ENCODE assay signal across 28 mouse cellular contexts in the genomic region with DNA sequence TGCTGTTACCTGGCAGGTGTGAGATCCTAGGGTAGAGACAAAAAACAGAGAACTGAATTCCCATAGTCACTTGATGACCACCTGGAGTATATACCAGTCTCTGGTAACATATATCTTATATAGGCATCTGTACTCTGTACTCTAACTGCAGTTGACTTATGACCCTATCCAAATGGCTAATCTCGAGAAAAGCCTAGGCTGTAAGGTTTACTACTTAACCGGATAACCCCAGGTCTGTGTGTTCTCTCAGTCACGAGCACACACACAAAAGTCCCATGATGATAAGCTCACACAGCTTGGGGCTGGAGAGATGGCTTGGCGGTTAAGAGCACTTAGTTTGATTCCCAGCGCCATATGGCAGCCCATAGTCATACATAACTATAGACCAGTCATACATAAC.
"Had no signal": no experiment of that assay in that cellular context is flagged by ENCODE, and none has a peak within 500 bp of the region (broad histone marks: within the 10 kb centered on the region; RNA-seq: fewer than 3 reads in every experiment).

No protein-coding gene starts in this region.

- ATAC-seq: forebrain, embryonic 13.5 days; forebrain, embryonic 14.5 days; forebrain, embryonic 15.5 days; forebrain, embryonic 16.5 days; forebrain, postnatal 0 days had no signal

- H3K36me3 ChIP-seq: embryonic facial prominence, embryonic 10.5 days; embryonic facial prominence, embryonic 12.5 days; embryonic facial prominence, embryonic 13.5 days; embryonic facial prominence, embryonic 15.5 days; forebrain, embryonic 10.5 days; forebrain, embryonic 12.5 days; forebrain, embryonic 15.5 days had no signal

- H3K9me3 ChIP-seq: embryonic facial prominence, embryonic 10.5 days; embryonic facial prominence, embryonic 12.5 days; embryonic facial prominence, embryonic 13.5 days; embryonic facial prominence, embryonic 15.5 days; forebrain, embryonic 10.5 days; forebrain, embryonic 12.5 days; forebrain, embryonic 15.5 days had no signal

- H3K27me3 ChIP-seq: embryonic facial prominence, embryonic 12.5 days; embryonic facial prominence, embryonic 13.5 days; embryonic facial prominence, embryonic 15.5 days; forebrain, embryonic 12.5 days; forebrain, embryonic 13.5 days; forebrain, embryonic 15.5 days had no signal

- DNase-seq: cerebellum, adult 18-20 months; cerebellum, adult 2 months; cerebellum, adult 8-10 months; cerebellum, adult 9-10 months; cerebellum, adult 9-11 months; cerebellum, postnatal 10 days; cerebellum, postnatal 14 days; cerebellum, postnatal 25 days; cerebellum, postnatal 36 days; embryo, embryonic 11 days; forebrain, postnatal 0 days; gastrocnemius, adult 2 months; gastrocnemius, postnatal 10 days; gastrocnemius, postnatal 14 days; gastrocnemius, postnatal 25 days; gastrocnemius, postnatal 36 days; heart, adult 18-20 months had no signal

- H3K27ac ChIP-seq: embryonic facial prominence, embryonic 10.5 days; embryonic facial prominence, embryonic 12.5 days; embryonic facial prominence, embryonic 13.5 days; embryonic facial prominence, embryonic 15.5 days; forebrain, embryonic 10.5 days; forebrain, embryonic 12.5 days; forebrain, embryonic 13.5 days; forebrain, embryonic 15.5 days; gastrocnemius, adult 2 months had no signal

- H3K4me2 ChIP-seq: embryonic facial prominence, embryonic 12.5 days; embryonic facial prominence, embryonic 13.5 days; embryonic facial prominence, embryonic 15.5 days; forebrain, embryonic 12.5 days; forebrain, embryonic 13.5 days; forebrain, embryonic 15.5 days had no signal

- H3K4me3 ChIP-seq: embryonic facial prominence, embryonic 10.5 days; embryonic facial prominence, embryonic 12.5 days; embryonic facial prominence, embryonic 13.5 days; embryonic facial prominence, embryonic 15.5 days; erythroblast, embryonic 14.5 days; forebrain, embryonic 10.5 days; forebrain, embryonic 12.5 days; forebrain, embryonic 13.5 days; forebrain, embryonic 15.5 days; gastrocnemius, adult 2 months had no signal

- H3K4me1 ChIP-seq: embryonic facial prominence, embryonic 10.5 days; embryonic facial prominence, embryonic 12.5 days; embryonic facial prominence, embryonic 13.5 days; embryonic facial prominence, embryonic 15.5 days; forebrain, embryonic 10.5 days; forebrain, embryonic 12.5 days; forebrain, embryonic 13.5 days; forebrain, embryonic 15.5 days had no signal

- H3K9ac ChIP-seq: embryonic facial prominence, embryonic 12.5 days; embryonic facial prominence, embryonic 13.5 days; embryonic facial prominence, embryonic 15.5 days; forebrain, embryonic 12.5 days; forebrain, embryonic 13.5 days; forebrain, embryonic 15.5 days; forebrain, postnatal 0 days had no signal
